8 mouse cellular contexts compared by ENCODE assay signal in genomic region chr9:110304516-110304915, GRCm38 (mm10). TPM values are rescaled to one million over a fixed set of nuclear protein-coding genes. Genes with fewer than 3 reads are reported as not detected.
DNase-seq lines count a peak whose midpoint lies in the region; ATAC-seq lines count a peak whose summit lies in the region.

No protein-coding gene starts in this region.

- H3K9ac ChIP-seq in embryonic facial prominence, embryonic 13.5 days, result peak overlapping the region; percentile 82
- peak overlapping the region; percentile 79 for H3K9ac ChIP-seq in intestine, embryonic 16.5 days (ENCODE audit: low read depth, low read length)

- peaks cover 8% of the 10 kb centered on the region; the same call in 1 of the 2 replicates for H3K4me1 ChIP-seq in embryonic facial prominence, embryonic 13.5 days
- H3K4me1 ChIP-seq in intestine, embryonic 16.5 days (ENCODE audit: control insufficient read depth, insufficient read depth, low read length), result peaks cover 6% of the 10 kb centered on the region; the same call in 1 of the 2 replicates

- peak; percentile 12 for ATAC-seq in CD4-positive, CD25-positive, alpha-beta regulatory T cell, adult 4 months
- no peak for ATAC-seq in embryonic facial prominence, embryonic 13.5 days (ENCODE audit: insufficient number of reproducible peaks, insufficient read depth, low FRiP score, low TSS enrichment, low read depth)
- ATAC-seq in intestine, embryonic 16.5 days, result no peak
- ATAC-seq in megakaryocyte progenitor cell, adult 5-6 weeks (replicated peaks; ENCODE audit: poor library complexity), result peak; percentile 49

- 3% methylated on average over 4 of the region's 4 CpGs for WGBS in embryonic facial prominence, embryonic 13.5 days
- 6% methylated on average over 4 of the region's 4 CpGs for WGBS in intestine, embryonic 16.5 days

- peak overlapping the region; percentile 71 for H3K4me2 ChIP-seq in embryonic facial prominence, embryonic 13.5 days
- H3K4me2 ChIP-seq in intestine, embryonic 16.5 days (ENCODE audit: low read depth, low read length), result peak overlapping the region; percentile 67

- H3K9me3 ChIP-seq in embryonic facial prominence, embryonic 13.5 days, result peaks cover 10% of the 10 kb centered on the region; the same call in 1 of the 2 replicates
- no peaks in the 10 kb centered on the region for H3K9me3 ChIP-seq in intestine, embryonic 16.5 days (ENCODE audit: control insufficient read depth, low read length)

- H3K36me3 ChIP-seq in embryonic facial prominence, embryonic 13.5 days, result 0 out of 2 replicates have a peak, but pooled peaks cover 5% of the 10 kb centered on the region
- H3K36me3 ChIP-seq in intestine, embryonic 16.5 days (ENCODE audit: control insufficient read depth, insufficient read depth, low read length), result no peaks in the 10 kb centered on the region

- no peaks in the 10 kb centered on the region for H3K27me3 ChIP-seq in embryonic facial prominence, embryonic 13.5 days
- H3K27me3 ChIP-seq in intestine, embryonic 16.5 days (replicated peaks; ENCODE audit: control insufficient read depth, insufficient read depth, low read length), result no peaks in the 10 kb centered on the region

- peak overlapping the region; percentile 93 for H3K27ac ChIP-seq in embryonic facial prominence, embryonic 13.5 days
- H3K27ac ChIP-seq in intestine, embryonic 16.5 days (ENCODE audit: low read length), result peak overlapping the region; percentile 87

- DNase-seq in cerebellum, postnatal 10 days, result peak; percentile 57 to 63
- DNase-seq in cerebellum, adult 8-10 months, result no peak
- DNase-seq in thymus, postnatal 14 days, result peak; percentile 58
- DNase-seq in urinary bladder, postnatal 14 days (ENCODE audit: low spot score), result no peak

- H3K4me3 ChIP-seq in embryonic facial prominence, embryonic 13.5 days, result peak overlapping the region; percentile 52
- peak overlapping the region; percentile 58 for H3K4me3 ChIP-seq in intestine, embryonic 16.5 days (ENCODE audit: low read length)

RNA-seq across cellular contexts. Expression of gene Elp6, which starts 0.5 kb away (rescaled TPM):
- polyA plus RNA-seq in CD4-positive, CD25-positive, alpha-beta regulatory T cell, adult 4 months (2017; shearing (Covaris generic)), result 10 to 100 TPM; 13.5 to 23.8 TPM
- 29.0 and 33.3 TPM in 2 replicates for polyA plus RNA-seq in embryonic facial prominence, embryonic 13.5 days (2015; fragmentation: Nextera tagmentation; extraction: Ambion mirVana)
- polyA plus RNA-seq in intestine, embryonic 16.5 days (2015; fragmentation: Nextera tagmentation; extraction: Ambion mirVana), result 19.9 and 20.5 TPM in 2 replicates
- total RNA-seq in megakaryocyte progenitor cell, adult 5-6 weeks (2015), result 9.9 and 12.1 TPM in 2 replicates
- 9.3 and 9.4 TPM in 2 replicates for total RNA-seq in megakaryocyte progenitor cell, adult 5-6 weeks (2017)

RNA-seq across cellular contexts. Expression of gene Scap, which starts 28.6 kb away (rescaled TPM):
- polyA plus RNA-seq in CD4-positive, CD25-positive, alpha-beta regulatory T cell, adult 4 months (2017; shearing (Covaris generic)), result 10 to 100 TPM; 11.6 to 19.6 TPM
- polyA plus RNA-seq in embryonic facial prominence, embryonic 13.5 days (2015; fragmentation: Nextera tagmentation; extraction: Ambion mirVana), result 39.7 and 41.6 TPM in 2 replicates
- 25.2 and 26.8 TPM in 2 replicates for polyA plus RNA-seq in intestine, embryonic 16.5 days (2015; fragmentation: Nextera tagmentation; extraction: Ambion mirVana)
- 26.1 and 33.6 TPM in 2 replicates for total RNA-seq in megakaryocyte progenitor cell, adult 5-6 weeks (2015)
- 22.1 and 29.4 TPM in 2 replicates for total RNA-seq in megakaryocyte progenitor cell, adult 5-6 weeks (2017)

Comparison
In these comparisons a context has a peak if more than half of its experiments do, and no peak if none do; other contexts are left out.
1. DNase-seq: peak in cerebellum, postnatal 10 days (2 of 2) and thymus, postnatal 14 days (single experiment); none in cerebellum, adult 8-10 months (single experiment) and urinary bladder, postnatal 14 days (single experiment).
2. ATAC-seq: peak in CD4-positive, CD25-positive, alpha-beta regulatory T cell, adult 4 months (single experiment) and megakaryocyte progenitor cell, adult 5-6 weeks (single experiment); none in embryonic facial prominence, embryonic 13.5 days (single experiment) and intestine, embryonic 16.5 days (single experiment).